17 mouse cellular contexts compared by ENCODE assay signal in the genomic region with DNA sequence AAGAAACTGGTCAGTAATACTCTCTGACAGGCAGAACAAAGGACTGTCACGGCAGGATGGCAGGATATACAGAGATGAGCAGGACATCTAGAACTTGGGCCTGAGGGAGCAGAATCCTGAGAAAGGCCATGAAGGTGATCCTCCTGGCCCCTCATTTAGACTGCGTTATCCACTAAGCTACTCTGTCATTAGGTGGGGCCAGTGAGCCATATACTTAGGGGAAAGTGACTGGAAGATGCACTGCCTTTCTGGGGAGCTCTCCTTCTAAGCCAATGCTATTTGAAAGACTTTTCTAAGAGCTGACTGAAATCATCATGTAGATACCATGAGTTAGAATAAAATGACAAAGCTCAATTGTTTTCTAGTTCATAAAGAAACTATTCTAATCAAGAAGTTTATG. TPM values are rescaled to one million over a fixed set of nuclear protein-coding genes. Genes with fewer than 3 reads are reported as not detected.
DNase-seq lines count a peak whose midpoint lies in the region; ATAC-seq and TF ChIP-seq lines count a peak whose summit lies in the region.
"Had no signal": no experiment of that assay in that cellular context is flagged by ENCODE, and none has a peak within 500 bp of the region (broad histone marks: within the 10 kb centered on the region; RNA-seq: fewer than 3 reads in every experiment).

No protein-coding gene starts in this region.

- no peaks in the 10 kb centered on the region for H3K27me3 ChIP-seq in heart, adult 2 months (ENCODE audit: control insufficient read depth, insufficient read depth, low read length)
- H3K27me3 ChIP-seq in lung, postnatal 0 days (replicated peaks; ENCODE audit: insufficient read depth, low read length) = no peaks in the 10 kb centered on the region
- no peaks in the 10 kb centered on the region for H3K27me3 ChIP-seq in splenic B cell, adult 2 months (ENCODE audit: control insufficient read depth, insufficient read depth, low read length, poor library complexity, severe bottlenecking)
- H3K27me3 ChIP-seq: embryonic facial prominence, embryonic 12.5 days; megakaryocyte, embryonic 14.5 days; stomach, embryonic 15.5 days had no signal

- no peaks in the 10 kb centered on the region for H3K79me2 ChIP-seq in heart, adult 2 months (replicated peaks; ENCODE audit: control insufficient read depth, insufficient read depth, low read length)

- H3K9ac ChIP-seq in heart, adult 2 months (ENCODE audit: low read depth, low read length) = no peak overlapping the region
- no peak overlapping the region for H3K9ac ChIP-seq in lung, postnatal 0 days (replicated peaks; ENCODE audit: low read depth)
- H3K9ac ChIP-seq: embryonic facial prominence, embryonic 12.5 days; hindbrain, embryonic 14.5 days; stomach, embryonic 15.5 days had no signal

- peak; percentile 43 for TF ChIP-seq CTCF in heart, adult 2 months (IDR thresholded peaks at IDR 0.05)
- peak; percentile 64 for TF ChIP-seq CTCF in lung, postnatal 0 days (IDR thresholded peaks at IDR 0.05)

- no peaks in the 10 kb centered on the region for H3K9me3 ChIP-seq in lung, postnatal 0 days (ENCODE audit: low read length)
- H3K9me3 ChIP-seq: embryonic facial prominence, embryonic 12.5 days; megakaryocyte, embryonic 14.5 days; stomach, embryonic 15.5 days had no signal

- H3K4me2 ChIP-seq in lung, postnatal 0 days (replicated peaks; ENCODE audit: low read depth, low read length) = no peak overlapping the region
- H3K4me2 ChIP-seq: embryonic facial prominence, embryonic 12.5 days; hindbrain, embryonic 14.5 days; stomach, embryonic 15.5 days had no signal

- TF ChIP-seq EP300 in heart, adult 2 months (IDR thresholded peaks at IDR 0.05; ENCODE audit: insufficient read depth, low read depth, low read length) = no peak
- no peak for TF ChIP-seq EP300 in lung, postnatal 0 days (IDR thresholded peaks at IDR 0.05)

- no peak overlapping the region for H3K4me3 ChIP-seq in heart, adult 2 months
- no peak overlapping the region for H3K4me3 ChIP-seq in lung, postnatal 0 days (ENCODE audit: low read depth, low read length)
- H3K4me3 ChIP-seq: embryonic facial prominence, embryonic 12.5 days; megakaryocyte, embryonic 14.5 days; stomach, embryonic 15.5 days had no signal

- no peak for DNase-seq in heart, adult 2 months
- DNase-seq in heart, postnatal 10 days = no peak
- DNase-seq in lung, postnatal 0 days (ENCODE audit: low spot score) = peak; percentile 46
- no peak for DNase-seq in lung, postnatal 10 days
- DNase-seq in NIH3T3 (ENCODE audit: low read depth) = peak; percentile 70
- peak; percentile 8 for DNase-seq in splenic B cell, adult 2 months (ENCODE audit: low read depth, low spot score)
- DNase-seq in kidney, postnatal 4 days = no peak
- DNase-seq: cerebellum, adult 9-11 months; gastrocnemius, postnatal 10 days; kidney, adult 11 months; kidney, postnatal 14 days; right cerebral cortex, adult 18-20 months had no signal

- no peak overlapping the region for H3K27ac ChIP-seq in heart, adult 2 months
- no peak overlapping the region for H3K27ac ChIP-seq in lung, postnatal 0 days (ENCODE audit: low read length)
- H3K27ac ChIP-seq: embryonic facial prominence, embryonic 12.5 days; hindbrain, embryonic 14.5 days; stomach, embryonic 15.5 days had no signal

- H3K36me3 ChIP-seq in heart, adult 2 months (ENCODE audit: control insufficient read depth, insufficient read depth, low read length) = no peaks in the 10 kb centered on the region
- no peaks in the 10 kb centered on the region for H3K36me3 ChIP-seq in lung, postnatal 0 days (ENCODE audit: insufficient read depth, low read length)
- peaks cover 12% of the 10 kb centered on the region for H3K36me3 ChIP-seq in splenic B cell, adult 2 months (ENCODE audit: control insufficient read depth, insufficient read depth, low read length, poor library complexity, severe bottlenecking)

- no peak; the same call in 1 of the 2 replicates for ATAC-seq in lung, postnatal 0 days
- ATAC-seq: midbrain, embryonic 16.5 days had no signal

- intact Hi-C loops in heart, adult 2 months (cut with DNase I) = no loop called here
- intact Hi-C loops in heart, postnatal 10 days (cut with DNase I) = loop anchor here (5.0 kb wide), 1 partner anchor 57 kb away; no protein-coding TSS in a partner anchor

- H3K4me1 ChIP-seq in heart, adult 2 months (ENCODE audit: control insufficient read depth, insufficient read depth, low read length) = no peaks in the 10 kb centered on the region
- no peaks in the 10 kb centered on the region for H3K4me1 ChIP-seq in lung, postnatal 0 days (ENCODE audit: insufficient read depth, low read depth, low read length)
- H3K4me1 ChIP-seq: stomach, embryonic 15.5 days had no signal

- TF ChIP-seq POLR2A in heart, adult 2 months (IDR thresholded peaks at IDR 0.05; ENCODE audit: insufficient read depth, low read depth, low read length) = no peak

- 83% methylated on average over 2 of the region's 2 CpGs for WGBS in heart, adult 2 months
- WGBS in lung, postnatal 0 days = 71% methylated on average over 2 of the region's 2 CpGs

RNA-seq across cellular contexts. Expression of a gene that starts 21.6 kb away (rescaled TPM):
- total RNA-seq in heart, adult 2 months (2021) = 1 to 10 TPM; 5.0 to 5.9 TPM
- polyA plus RNA-seq in heart, adult 2 months (2012; rRNA removed) = 5.1 and 9.3 TPM in 2 replicates
- 1 to 10 TPM; 3.4 to 4.9 TPM for total RNA-seq in heart, postnatal 10 days (2021)
- polyA plus RNA-seq in lung, postnatal 0 days (2015; fragmentation: Nextera tagmentation; extraction: Ambion mirVana) = 35.0 and 39.2 TPM in 2 replicates

Comparison
In these comparisons a context has a peak if more than half of its experiments do, and no peak if none do; other contexts are left out.
1. DNase-seq: peak in lung, postnatal 0 days (single experiment), NIH3T3 (single experiment) and splenic B cell, adult 2 months (single experiment); none in heart, adult 2 months (0 of 2), heart, postnatal 10 days (0 of 2), lung, postnatal 10 days (single experiment) and kidney, postnatal 4 days (0 of 2).